Mouse (Mus musculus): ENCODE results near the gene Gm20388. TPM values are rescaled to one million over a fixed set of nuclear protein-coding genes. Genes with fewer than 3 reads are reported as not detected.

The Gm20388 gene
- polyA plus RNA-seq, 1 experiment from 2014 or later, result 5.3 TPM

GRCm38 (mm10) chr8:120595963-120596362 is 685.3 kb downstream of the Gm20388 start:
- Histone ChIP-seq H3K27me3 (replicated peaks; ENCODE audit: control insufficient read depth, insufficient read depth, low read length) (no peaks in the 10 kb centered on the region), H3K4me2 (no peak overlapping the region), H3K4me1 (replicated peaks; ENCODE audit: control insufficient read depth, insufficient read depth, low read length) (peaks cover 6% of the 10 kb centered on the region), H3K9me3 (ENCODE audit: control insufficient read depth, low read length) (no peaks in the 10 kb centered on the region), H3K9ac (ENCODE audit: low read depth, low read length) (no peak overlapping the region), H3K4me3 (ENCODE audit: low read depth, low read length) (no peak overlapping the region), H3K36me3 (ENCODE audit: control insufficient read depth, insufficient read depth, low read length) (no peaks in the 10 kb centered on the region), H3K27ac (ENCODE audit: low read depth, low read length) (no peak overlapping the region)
- 12% methylated on average over 5 of the region's 5 CpGs for WGBS
- ATAC-seq (replicated peaks; ENCODE audit: low FRiP score) (no peak), DNase-seq (ENCODE audit: low spot score) (no peak)

GRCm38 (mm10) chr8:120598579-120598978 is 687.9 kb downstream of the Gm20388 start:
- H3K9me3 ChIP-seq (ENCODE audit: control insufficient read depth, low read length), result peaks cover 5% of the 10 kb centered on the region; the same call in 1 of the 2 replicates
- no peak overlapping the region; the same call in 1 of the 2 replicates for H3K9ac ChIP-seq (ENCODE audit: low read depth, low read length)
- no peaks in the 10 kb centered on the region for H3K36me3 ChIP-seq (ENCODE audit: control insufficient read depth, insufficient read depth, low read length)
- no peaks in the 10 kb centered on the region for H3K27me3 ChIP-seq (replicated peaks; ENCODE audit: control insufficient read depth, insufficient read depth, low read length)
- H3K27ac ChIP-seq (ENCODE audit: low read depth, low read length), result no peak overlapping the region
- ATAC-seq (replicated peaks; ENCODE audit: low FRiP score) (peak; percentile 34; the same call in 1 of the 2 replicates), DNase-seq (ENCODE audit: low spot score) (no peak)
- peaks cover 3% of the 10 kb centered on the region for H3K4me1 ChIP-seq (replicated peaks; ENCODE audit: control insufficient read depth, insufficient read depth, low read length)
- H3K4me2 ChIP-seq, result peak overlapping the region; percentile 31
- 45% methylated on average over 24 of the region's 24 CpGs for WGBS
- no peak overlapping the region for H3K4me3 ChIP-seq (ENCODE audit: low read depth, low read length)

GRCm38 (mm10) chr8:120599504-120599903 is 688.9 kb downstream of the Gm20388 start:
- H3K9ac ChIP-seq (ENCODE audit: low read depth, low read length), result no peak overlapping the region
- no peaks in the 10 kb centered on the region for H3K36me3 ChIP-seq (ENCODE audit: control insufficient read depth, insufficient read depth, low read length)
- WGBS, result 42% methylated on average over 7 of the region's 7 CpGs
- H3K9me3 ChIP-seq (ENCODE audit: control insufficient read depth, low read length), result peaks cover 5% of the 10 kb centered on the region; the same call in 1 of the 2 replicates
- no peak overlapping the region for H3K4me2 ChIP-seq
- no peak overlapping the region for H3K4me3 ChIP-seq (ENCODE audit: low read depth, low read length)
- ATAC-seq (replicated peaks; ENCODE audit: low FRiP score), result no peak
- DNase-seq (ENCODE audit: low spot score), result peak; percentile 70
- peaks cover 3% of the 10 kb centered on the region for H3K4me1 ChIP-seq (replicated peaks; ENCODE audit: control insufficient read depth, insufficient read depth, low read length)
- H3K27me3 ChIP-seq (replicated peaks; ENCODE audit: control insufficient read depth, insufficient read depth, low read length), result no peaks in the 10 kb centered on the region
- H3K27ac ChIP-seq (ENCODE audit: low read depth, low read length), result no peak overlapping the region

GRCm38 (mm10) chr8:120602672-120603071 is 692.0 kb downstream of the Gm20388 start:
- 60% methylated on average over 6 of the region's 6 CpGs for WGBS
- H3K4me2 ChIP-seq, result no peak overlapping the region
- DNase-seq (ENCODE audit: low spot score) (no peak), ATAC-seq (replicated peaks; ENCODE audit: low FRiP score) (no peak)
- no peak overlapping the region for H3K27ac ChIP-seq (ENCODE audit: low read depth, low read length)
- no peaks in the 10 kb centered on the region for H3K27me3 ChIP-seq (replicated peaks; ENCODE audit: control insufficient read depth, insufficient read depth, low read length)
- peaks cover 3% of the 10 kb centered on the region for H3K4me1 ChIP-seq (replicated peaks; ENCODE audit: control insufficient read depth, insufficient read depth, low read length)
- no peak overlapping the region for H3K4me3 ChIP-seq (ENCODE audit: low read depth, low read length)
- no peaks in the 10 kb centered on the region for H3K36me3 ChIP-seq (ENCODE audit: control insufficient read depth, insufficient read depth, low read length)
- H3K9ac ChIP-seq (ENCODE audit: low read depth, low read length), result no peak overlapping the region
- H3K9me3 ChIP-seq (ENCODE audit: control insufficient read depth, low read length), result peaks cover 5% of the 10 kb centered on the region; the same call in 1 of the 2 replicates

GRCm38 (mm10) chr8:120607460-120607859 is 696.8 kb downstream of the Gm20388 start:
- no peak overlapping the region for H3K27ac ChIP-seq (ENCODE audit: low read depth, low read length)
- H3K4me3 ChIP-seq (ENCODE audit: low read depth, low read length), result no peak overlapping the region
- DNase-seq (ENCODE audit: low spot score) (no peak), ATAC-seq (replicated peaks; ENCODE audit: low FRiP score) (no peak; the same call in 1 of the 2 replicates)
- no peak overlapping the region for H3K9ac ChIP-seq (ENCODE audit: low read depth, low read length)
- H3K27me3 ChIP-seq (replicated peaks; ENCODE audit: control insufficient read depth, insufficient read depth, low read length), result no peaks in the 10 kb centered on the region
- no peaks in the 10 kb centered on the region for H3K4me1 ChIP-seq (replicated peaks; ENCODE audit: control insufficient read depth, insufficient read depth, low read length)
- peak overlapping the region; percentile 32 for H3K4me2 ChIP-seq
- no peaks in the 10 kb centered on the region; the same call in 1 of the 2 replicates for H3K9me3 ChIP-seq (ENCODE audit: control insufficient read depth, low read length)
- no peaks in the 10 kb centered on the region for H3K36me3 ChIP-seq (ENCODE audit: control insufficient read depth, insufficient read depth, low read length)
- WGBS, result 77% methylated on average over 9 of the region's 9 CpGs

- no peaks in the 10 kb centered on the region for H3K4me1 ChIP-seq (replicated peaks; ENCODE audit: control insufficient read depth, insufficient read depth, low read length)
- WGBS, result 9% methylated on average over 7 of the region's 7 CpGs
- H3K36me3 ChIP-seq (ENCODE audit: control insufficient read depth, insufficient read depth, low read length), result no peaks in the 10 kb centered on the region
- H3K4me3 ChIP-seq (ENCODE audit: low read depth, low read length), result no peak overlapping the region
- peak; percentile 54; the same call in 1 of the 2 replicates for ATAC-seq (replicated peaks; ENCODE audit: low FRiP score)
- H3K9ac ChIP-seq (ENCODE audit: low read depth, low read length), result no peak overlapping the region
- no peaks in the 10 kb centered on the region for H3K27me3 ChIP-seq (replicated peaks; ENCODE audit: control insufficient read depth, insufficient read depth, low read length)
- peak; percentile 68 for DNase-seq (ENCODE audit: low spot score)
- peak overlapping the region; percentile 39 for H3K4me2 ChIP-seq
- no peak overlapping the region for H3K27ac ChIP-seq (ENCODE audit: low read depth, low read length)
- H3K9me3 ChIP-seq (ENCODE audit: control insufficient read depth, low read length), result no peaks in the 10 kb centered on the region; the same call in 1 of the 2 replicates
Observed at GRCm38 (mm10) chr8:120607885-120608284, 697.2 kb downstream of the Gm20388 start.

GRCm38 (mm10) chr8:120610824-120611223 is 700.2 kb downstream of the Gm20388 start:
- DNase-seq (ENCODE audit: low spot score), result no peak
- H3K9ac ChIP-seq (ENCODE audit: low read depth, low read length), result no peak overlapping the region
- H3K4me2 ChIP-seq, result no peak overlapping the region
- H3K36me3 ChIP-seq (ENCODE audit: control insufficient read depth, insufficient read depth, low read length), result no peaks in the 10 kb centered on the region
- H3K4me1 ChIP-seq (replicated peaks; ENCODE audit: control insufficient read depth, insufficient read depth, low read length), result no peaks in the 10 kb centered on the region; the same call in 1 of the 2 replicates
- H3K9me3 ChIP-seq (ENCODE audit: control insufficient read depth, low read length), result no peaks in the 10 kb centered on the region; the same call in 1 of the 2 replicates
- ATAC-seq (replicated peaks; ENCODE audit: low FRiP score), result no peak
- H3K27ac ChIP-seq (ENCODE audit: low read depth, low read length), result no peak overlapping the region
- no peak overlapping the region for H3K4me3 ChIP-seq (ENCODE audit: low read depth, low read length)
- H3K27me3 ChIP-seq (replicated peaks; ENCODE audit: control insufficient read depth, insufficient read depth, low read length), result no peaks in the 10 kb centered on the region
- whole genome bisulfite sequencing, result 82% methylated on average over 6 of the region's 6 CpGs

- Histone ChIP-seq H3K9me3 (ENCODE audit: control insufficient read depth, low read length) (no peaks in the 10 kb centered on the region; the same call in 1 of the 2 replicates), H3K27ac (ENCODE audit: low read depth, low read length) (no peak overlapping the region), H3K4me1 (replicated peaks; ENCODE audit: control insufficient read depth, insufficient read depth, low read length) (peaks cover 2% of the 10 kb centered on the region; the same call in 1 of the 2 replicates), H3K36me3 (ENCODE audit: control insufficient read depth, insufficient read depth, low read length) (no peaks in the 10 kb centered on the region), H3K4me3 (ENCODE audit: low read depth, low read length) (no peak overlapping the region), H3K9ac (ENCODE audit: low read depth, low read length) (no peak overlapping the region), H3K4me2 (no peak overlapping the region), H3K27me3 (replicated peaks; ENCODE audit: control insufficient read depth, insufficient read depth, low read length) (no peaks in the 10 kb centered on the region)
- DNase-seq (ENCODE audit: low spot score) (no peak), ATAC-seq (replicated peaks; ENCODE audit: low FRiP score) (no peak)
- WGBS, result 80% methylated on average over 3 of the region's 3 CpGs
Observed at GRCm38 (mm10) chr8:120614491-120614890, 703.9 kb downstream of the Gm20388 start.
